Mouse (Mus musculus): Measurements from ENCODE around the gene Dock7. TPM values are rescaled to one million over a fixed set of nuclear protein-coding genes. Genes with fewer than 3 reads are reported as not detected.

The Dock7 gene
- polyA plus RNA-seq, 1 experiment, result 14.9 TPM

DNA sequence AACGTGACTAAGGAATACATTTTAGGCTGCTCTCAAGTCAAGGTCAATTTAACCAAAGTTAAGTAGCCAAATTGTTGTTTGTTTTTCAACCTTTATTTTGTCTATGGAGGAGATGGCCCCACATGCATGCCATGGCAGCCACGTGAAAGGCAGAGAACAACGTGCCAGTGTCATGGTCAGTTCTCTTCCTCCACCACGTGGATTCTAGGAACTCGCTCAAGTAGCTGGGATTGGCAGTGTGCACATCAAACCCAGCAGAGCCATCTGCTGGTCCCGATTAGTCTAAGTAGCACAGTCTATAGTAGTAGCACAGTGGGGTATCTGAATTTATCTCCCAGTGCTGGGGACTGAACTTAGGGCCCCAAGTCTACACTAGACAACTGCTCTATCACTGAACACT, 51.9 kb downstream of the Dock7 start:
- no peak overlapping the region for H3K27ac ChIP-seq (ENCODE audit: insufficient read depth, low read depth, low read length)
- H3K27me3 ChIP-seq (ENCODE audit: control insufficient read depth, insufficient read depth, low read length), result no peaks in the 10 kb centered on the region
- TF ChIP-seq CTCF (IDR thresholded peaks at IDR 0.05; ENCODE audit: extremely low read depth, insufficient read length, insufficient replicate concordance, low read depth, low read length) (no peak), POLR2A (IDR thresholded peaks at IDR 0.05; ENCODE audit: low read depth, low read length) (no peak)
- 73% methylated on average over 6 of the region's 6 CpGs for WGBS
- peaks cover 40% of the 10 kb centered on the region for H3K36me3 ChIP-seq (ENCODE audit: control insufficient read depth, insufficient read depth, low read length)
- H3K4me3 ChIP-seq (ENCODE audit: low read depth, low read length), result no peak overlapping the region
- no peaks in the 10 kb centered on the region for H3K4me1 ChIP-seq (ENCODE audit: control insufficient read depth, insufficient read depth, insufficient read length, low read length)

DNA sequence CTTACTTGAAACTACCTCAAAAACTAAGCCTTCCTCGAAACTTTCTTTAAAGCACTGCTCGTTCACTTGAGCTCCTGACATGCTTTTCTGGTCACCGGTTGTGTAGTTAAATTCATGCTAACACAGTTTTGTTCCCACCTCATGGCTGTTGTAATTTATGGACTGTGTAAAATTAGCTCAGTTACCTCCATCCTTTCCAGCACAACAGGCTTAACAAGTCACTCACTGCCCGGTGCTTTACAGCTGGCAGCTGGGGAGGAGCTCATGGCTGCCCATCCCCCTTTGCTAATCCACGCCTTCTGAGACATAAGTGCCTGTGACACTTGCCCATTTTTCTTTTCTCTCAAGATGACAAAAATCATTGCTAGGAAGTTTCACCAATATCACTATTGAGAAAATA, 56.2 kb downstream of the Dock7 start:
- Histone ChIP-seq H3K36me3 (ENCODE audit: control insufficient read depth, insufficient read depth, low read length) (peaks cover 26% of the 10 kb centered on the region), H3K4me3 (ENCODE audit: low read depth, low read length) (no peak overlapping the region), H3K4me1 (ENCODE audit: control insufficient read depth, insufficient read depth, insufficient read length, low read length) (peaks cover 3% of the 10 kb centered on the region), H3K27ac (ENCODE audit: insufficient read depth, low read depth, low read length) (no peak overlapping the region), H3K27me3 (ENCODE audit: control insufficient read depth, insufficient read depth, low read length) (no peaks in the 10 kb centered on the region)
- TF ChIP-seq CTCF (IDR thresholded peaks at IDR 0.05; ENCODE audit: extremely low read depth, insufficient read length, insufficient replicate concordance, low read depth, low read length) (no peak), POLR2A (IDR thresholded peaks at IDR 0.05; ENCODE audit: low read depth, low read length) (no peak)
- WGBS, result 64% methylated on average over 5 of the region's 5 CpGs

DNA sequence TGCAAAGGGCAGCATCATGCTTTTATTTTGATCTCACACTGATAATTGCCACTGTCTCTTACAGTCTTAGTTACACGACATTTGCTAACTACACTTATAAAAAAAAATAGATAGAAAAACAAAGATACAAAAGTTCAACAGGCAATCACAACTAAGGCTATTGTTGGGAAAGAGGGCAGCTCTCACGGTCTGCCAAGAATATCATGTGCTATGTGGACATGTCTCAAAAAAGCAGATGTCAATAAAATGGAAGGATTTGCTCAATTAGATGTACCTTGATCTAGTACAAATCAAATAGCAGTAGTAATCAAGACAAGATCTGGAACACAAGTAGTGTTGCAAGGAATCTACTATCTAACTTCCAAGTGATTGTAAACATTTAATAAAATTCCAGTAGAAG, 72.1 kb downstream of the Dock7 start:
- H3K4me3 ChIP-seq (ENCODE audit: low read depth, low read length), result no peak overlapping the region
- no peak overlapping the region for H3K27ac ChIP-seq (ENCODE audit: insufficient read depth, low read depth, low read length)
- no peaks in the 10 kb centered on the region for H3K4me1 ChIP-seq (ENCODE audit: control insufficient read depth, insufficient read depth, insufficient read length, low read length)
- H3K36me3 ChIP-seq (ENCODE audit: control insufficient read depth, insufficient read depth, low read length), result peaks cover 8% of the 10 kb centered on the region
- H3K27me3 ChIP-seq (ENCODE audit: control insufficient read depth, insufficient read depth, low read length), result no peaks in the 10 kb centered on the region
- 68% methylated on average over 2 of the region's 2 CpGs for WGBS
- TF ChIP-seq CTCF (IDR thresholded peaks at IDR 0.05; ENCODE audit: extremely low read depth, insufficient read length, insufficient replicate concordance, low read depth, low read length) (no peak), POLR2A (IDR thresholded peaks at IDR 0.05; ENCODE audit: low read depth, low read length) (no peak)

DNA sequence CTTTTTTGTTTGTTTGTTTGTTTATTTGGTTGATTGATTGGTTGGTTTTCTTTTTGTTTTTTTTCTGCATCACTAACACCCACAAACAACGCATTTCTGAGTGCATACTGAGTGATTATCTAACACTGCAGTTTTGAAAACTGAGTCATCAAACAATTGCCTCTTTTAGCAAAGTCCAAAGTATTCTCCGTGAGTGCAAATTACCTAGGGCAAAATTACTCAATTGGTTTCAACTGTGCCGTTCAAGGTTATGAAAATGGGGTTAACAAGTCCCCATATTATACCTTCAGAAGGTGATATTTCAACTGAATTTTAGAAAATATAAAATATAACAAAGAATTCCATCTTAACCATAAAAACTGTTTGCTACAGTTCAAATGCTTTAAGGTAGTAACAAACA, 74.2 kb downstream of the Dock7 start:
- H3K27me3 ChIP-seq (ENCODE audit: control insufficient read depth, insufficient read depth, low read length), result no peaks in the 10 kb centered on the region
- peaks cover 14% of the 10 kb centered on the region for H3K36me3 ChIP-seq (ENCODE audit: control insufficient read depth, insufficient read depth, low read length)
- 33% methylated on average over 3 of the region's 3 CpGs for WGBS
- no peaks in the 10 kb centered on the region for H3K4me1 ChIP-seq (ENCODE audit: control insufficient read depth, insufficient read depth, insufficient read length, low read length)
- no peak for TF ChIP-seq CTCF (IDR thresholded peaks at IDR 0.05; ENCODE audit: extremely low read depth, insufficient read length, insufficient replicate concordance, low read depth, low read length)
- H3K27ac ChIP-seq (ENCODE audit: insufficient read depth, low read depth, low read length), result no peak overlapping the region
- no peak overlapping the region for H3K4me3 ChIP-seq (ENCODE audit: low read depth, low read length)

DNA sequence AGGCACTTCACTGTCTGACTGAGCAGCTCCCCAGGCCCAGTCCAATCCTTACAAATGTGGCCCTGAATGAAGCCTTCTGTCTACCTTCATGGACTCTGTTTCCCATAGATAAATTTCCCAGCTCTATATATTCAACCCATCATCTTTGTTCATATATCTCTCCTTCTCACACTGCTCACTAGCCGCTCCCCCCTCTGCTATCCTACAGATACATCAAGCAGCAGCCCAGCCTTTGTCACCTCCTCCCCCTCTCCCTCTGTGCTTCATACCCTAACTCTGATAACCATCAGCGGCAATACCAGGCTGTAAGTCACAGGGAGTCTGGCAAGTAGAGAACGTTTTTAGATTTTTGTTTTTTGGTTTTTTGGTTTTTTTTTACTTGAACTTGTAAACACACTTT, 75.9 kb downstream of the Dock7 start:
- 86% methylated on average over 3 of the region's 3 CpGs for WGBS
- no peak for TF ChIP-seq POLR2A (IDR thresholded peaks at IDR 0.05; ENCODE audit: low read depth, low read length)
- TF ChIP-seq CTCF (IDR thresholded peaks at IDR 0.05; ENCODE audit: extremely low read depth, insufficient read length, insufficient replicate concordance, low read depth, low read length), result no peak
- Histone ChIP-seq H3K4me3 (ENCODE audit: low read depth, low read length) (no peak overlapping the region), H3K4me1 (ENCODE audit: control insufficient read depth, insufficient read depth, insufficient read length, low read length) (no peaks in the 10 kb centered on the region), H3K27ac (ENCODE audit: insufficient read depth, low read depth, low read length) (no peak overlapping the region), H3K27me3 (ENCODE audit: control insufficient read depth, insufficient read depth, low read length) (no peaks in the 10 kb centered on the region), H3K36me3 (ENCODE audit: control insufficient read depth, insufficient read depth, low read length) (peaks cover 11% of the 10 kb centered on the region)

DNA sequence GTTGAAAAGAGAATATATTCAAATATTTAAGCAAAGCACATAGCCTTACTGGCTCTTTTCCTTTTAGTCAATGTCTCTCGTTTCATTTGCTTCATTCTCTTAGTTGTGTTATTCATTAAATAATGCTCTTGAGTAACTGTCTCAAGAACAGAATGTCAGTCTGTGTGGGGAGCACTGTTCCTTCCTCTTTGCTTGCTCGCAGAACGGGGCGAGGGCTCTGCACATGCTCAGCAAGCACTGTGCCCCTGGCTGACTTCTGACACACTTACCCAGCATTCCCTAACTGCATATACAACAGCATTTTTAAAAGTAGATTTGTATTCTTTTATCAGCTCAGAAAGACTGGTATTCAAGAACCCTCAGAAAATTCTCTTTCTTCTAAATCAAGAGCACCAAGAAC, 87.8 kb downstream of the Dock7 start:
- H3K4me1 ChIP-seq (ENCODE audit: control insufficient read depth, insufficient read depth, insufficient read length, low read length), result no peaks in the 10 kb centered on the region
- no peak overlapping the region for H3K27ac ChIP-seq (ENCODE audit: insufficient read depth, low read depth, low read length)
- no peaks in the 10 kb centered on the region for H3K27me3 ChIP-seq (ENCODE audit: control insufficient read depth, insufficient read depth, low read length)
- no peak overlapping the region for H3K4me3 ChIP-seq (ENCODE audit: low read depth, low read length)
- 72% methylated on average over 4 of the region's 4 CpGs for WGBS
- no peak for TF ChIP-seq POLR2A (IDR thresholded peaks at IDR 0.05; ENCODE audit: low read depth, low read length)
- TF ChIP-seq CTCF (IDR thresholded peaks at IDR 0.05; ENCODE audit: extremely low read depth, insufficient read length, insufficient replicate concordance, low read depth, low read length), result no peak
- 0 out of 2 replicates have a peak, but pooled peaks cover 3% of the 10 kb centered on the region for H3K36me3 ChIP-seq (ENCODE audit: control insufficient read depth, insufficient read depth, low read length)

DNA sequence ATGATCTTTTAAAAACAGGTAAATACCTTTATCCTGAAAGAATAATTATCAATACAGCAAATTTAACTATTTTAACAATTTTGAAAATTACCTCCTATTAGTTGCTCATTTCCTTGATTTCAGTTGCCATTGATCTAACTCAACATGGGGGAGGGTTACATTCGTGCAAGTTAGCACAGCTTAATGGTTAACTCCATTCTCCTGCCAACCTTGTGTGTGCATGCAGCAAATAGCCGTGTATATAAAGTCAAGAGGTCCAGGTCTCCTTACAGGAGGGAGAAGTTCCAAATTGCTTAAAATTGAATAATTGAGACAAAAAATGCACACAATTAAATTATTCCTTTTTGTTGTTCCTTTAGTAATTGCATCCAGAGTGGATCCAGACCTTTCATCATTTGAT, 90.0 kb downstream of the Dock7 start, which contains the start of gene Angptl3:
Gene Angptl3, plus strand, starts transcription at position 269 of the 400 bp plus-strand sequence.
- no peak for TF ChIP-seq CTCF (IDR thresholded peaks at IDR 0.05; ENCODE audit: extremely low read depth, insufficient read length, insufficient replicate concordance, low read depth, low read length)
- TF ChIP-seq POLR2A (IDR thresholded peaks at IDR 0.05; ENCODE audit: low read depth, low read length), result no peak
- 33% methylated on average over 2 of the region's 2 CpGs for WGBS
- H3K27me3 ChIP-seq (ENCODE audit: control insufficient read depth, insufficient read depth, low read length), result no peaks in the 10 kb centered on the region
- H3K36me3 ChIP-seq (ENCODE audit: control insufficient read depth, insufficient read depth, low read length), result 0 out of 2 replicates have a peak, but pooled peaks cover 3% of the 10 kb centered on the region
- no peak within 1 kb of the TSS for H3K27ac ChIP-seq (ENCODE audit: insufficient read depth, low read depth, low read length)
- H3K4me3 ChIP-seq (ENCODE audit: low read depth, low read length), result no peak within 1 kb of the TSS
- no peaks in the 10 kb centered on the region for H3K4me1 ChIP-seq (ENCODE audit: control insufficient read depth, insufficient read depth, insufficient read length, low read length)

DNA sequence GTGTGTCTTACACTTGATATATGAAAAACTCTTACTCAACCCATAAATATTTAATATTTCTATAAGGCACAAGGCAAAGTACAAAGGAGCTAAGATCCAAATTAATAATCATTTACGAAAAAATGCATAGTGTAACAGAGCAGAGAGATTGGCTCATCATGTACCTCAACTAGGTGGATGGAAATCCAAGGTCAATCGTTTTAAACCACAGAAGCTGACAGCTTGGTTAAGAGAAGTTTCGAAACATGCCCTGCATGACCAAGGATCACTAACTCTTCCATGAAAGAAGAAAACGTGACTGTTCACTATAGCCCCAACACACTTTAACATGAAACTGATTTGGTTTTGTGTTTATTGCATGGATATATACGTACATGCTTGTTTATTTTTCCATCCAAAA, 92.3 kb downstream of the Dock7 start:
- Histone ChIP-seq H3K4me3 (ENCODE audit: low read depth, low read length) (no peak overlapping the region), H3K27ac (ENCODE audit: insufficient read depth, low read depth, low read length) (no peak overlapping the region), H3K27me3 (ENCODE audit: control insufficient read depth, insufficient read depth, low read length) (no peaks in the 10 kb centered on the region), H3K4me1 (ENCODE audit: control insufficient read depth, insufficient read depth, insufficient read length, low read length) (no peaks in the 10 kb centered on the region), H3K36me3 (ENCODE audit: control insufficient read depth, insufficient read depth, low read length) (0 out of 2 replicates have a peak, but pooled peaks cover 3% of the 10 kb centered on the region)
- 84% methylated on average over 5 of the region's 5 CpGs for WGBS
- TF ChIP-seq CTCF (IDR thresholded peaks at IDR 0.05; ENCODE audit: extremely low read depth, insufficient read length, insufficient replicate concordance, low read depth, low read length), result no peak
- TF ChIP-seq POLR2A (IDR thresholded peaks at IDR 0.05; ENCODE audit: low read depth, low read length), result no peak
